Mouse (Mus musculus): Measurements from ENCODE around the gene Nos1ap. TPM values are rescaled to one million over a fixed set of nuclear protein-coding genes. Genes with fewer than 3 reads are reported as not detected.

Nos1ap gene
- polyA plus RNA-seq, 1 experiment from 2014 or later: 25.1 TPM

GRCm38 (mm10) chr1:170482236-170482905 is 107.3 kb downstream of the Nos1ap start:
- 78% methylated on average over 7 of the region's 8 CpGs for WGBS
- Histone ChIP-seq H3K4me1 (peaks cover 83% of the 10 kb centered on the region), H3K27me3 (ENCODE audit: insufficient read depth, poor library complexity, severe bottlenecking) (no peaks in the 10 kb centered on the region)

DNA sequence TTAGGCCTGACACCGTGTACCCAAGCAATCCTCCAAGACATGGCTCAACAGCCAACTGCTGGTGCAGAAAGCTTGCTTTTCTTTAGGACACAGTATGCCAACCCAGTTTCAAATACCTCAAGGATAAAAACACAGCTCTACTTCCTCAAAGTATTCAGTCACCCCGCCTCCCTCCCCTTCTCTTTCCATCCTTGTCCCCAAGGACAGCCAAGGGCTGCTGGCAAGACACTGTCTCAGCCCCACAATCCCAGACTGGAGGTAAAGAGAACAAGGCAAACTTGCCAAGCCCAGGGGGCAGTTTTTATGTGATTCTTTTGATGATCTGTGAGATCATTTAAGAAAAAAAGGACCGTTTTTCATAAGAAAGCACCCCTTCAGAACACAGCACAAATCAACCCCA is 108.6 kb downstream of the Nos1ap start:
- no peaks in the 10 kb centered on the region for H3K27me3 ChIP-seq (ENCODE audit: insufficient read depth, poor library complexity, severe bottlenecking)
- peak overlapping the region; percentile 37 for H3K27ac ChIP-seq
- no peak overlapping the region for H3K4me3 ChIP-seq
- DNase-seq (ENCODE audit: low spot score): no peak
- 67% methylated on average over 3 of the region's 3 CpGs for WGBS
- no peaks in the 10 kb centered on the region for H3K9me3 ChIP-seq
- peaks cover 84% of the 10 kb centered on the region for H3K4me1 ChIP-seq
- H3K36me3 ChIP-seq: no peaks in the 10 kb centered on the region

More at GRCm38 (mm10) chr1:170482236-170482905, 107.3 kb downstream of the Nos1ap start:
- DNase-seq (ENCODE audit: low spot score): no peak
- H3K27ac ChIP-seq: peak overlapping the region; percentile 37
- H3K9me3 ChIP-seq: no peaks in the 10 kb centered on the region
- no peaks in the 10 kb centered on the region for H3K36me3 ChIP-seq
- no peak overlapping the region for H3K4me3 ChIP-seq

DNA sequence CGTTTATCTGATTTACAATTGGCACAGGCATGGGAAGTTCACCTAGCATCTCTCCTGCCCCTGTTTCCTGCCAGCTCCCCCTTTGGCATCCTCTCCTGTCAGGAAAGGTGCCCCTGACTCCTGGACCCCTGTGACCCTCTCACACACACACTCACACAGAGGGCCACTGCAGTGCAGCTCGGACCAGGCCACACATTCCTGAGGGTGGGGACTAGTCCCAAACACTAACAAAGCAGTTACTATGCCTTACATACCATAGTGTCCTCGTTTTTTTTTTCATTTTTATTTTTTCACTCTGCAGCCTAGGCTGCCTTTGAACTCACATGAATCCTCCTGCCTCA is 110.2 kb downstream of the Nos1ap start:
- Histone ChIP-seq H3K4me1 (peaks cover 69% of the 10 kb centered on the region), H3K4me3 (no peak overlapping the region), H3K27ac (peak overlapping the region; percentile 81; the same call in 1 of the 2 replicates), H3K27me3 (ENCODE audit: insufficient read depth, poor library complexity, severe bottlenecking) (no peaks in the 10 kb centered on the region), H3K9me3 (no peaks in the 10 kb centered on the region), H3K36me3 (no peaks in the 10 kb centered on the region)
- 25% methylated on average over 3 of the region's 3 CpGs for WGBS
- DNase-seq (ENCODE audit: low spot score): no peak

- Histone ChIP-seq H3K36me3 (no peaks in the 10 kb centered on the region), H3K4me1 (peaks cover 65% of the 10 kb centered on the region), H3K27me3 (ENCODE audit: insufficient read depth, poor library complexity, severe bottlenecking) (no peaks in the 10 kb centered on the region), H3K27ac (peak overlapping the region; percentile 81), H3K4me3 (no peak overlapping the region), H3K9me3 (no peaks in the 10 kb centered on the region)
- 70% methylated on average over 4 of the region's 4 CpGs for WGBS
- DNase-seq (ENCODE audit: low spot score): no peak
These were observed 110.7 kb downstream of the Nos1ap start for GRCm38 (mm10) chr1:170478791-170479457.

DNA sequence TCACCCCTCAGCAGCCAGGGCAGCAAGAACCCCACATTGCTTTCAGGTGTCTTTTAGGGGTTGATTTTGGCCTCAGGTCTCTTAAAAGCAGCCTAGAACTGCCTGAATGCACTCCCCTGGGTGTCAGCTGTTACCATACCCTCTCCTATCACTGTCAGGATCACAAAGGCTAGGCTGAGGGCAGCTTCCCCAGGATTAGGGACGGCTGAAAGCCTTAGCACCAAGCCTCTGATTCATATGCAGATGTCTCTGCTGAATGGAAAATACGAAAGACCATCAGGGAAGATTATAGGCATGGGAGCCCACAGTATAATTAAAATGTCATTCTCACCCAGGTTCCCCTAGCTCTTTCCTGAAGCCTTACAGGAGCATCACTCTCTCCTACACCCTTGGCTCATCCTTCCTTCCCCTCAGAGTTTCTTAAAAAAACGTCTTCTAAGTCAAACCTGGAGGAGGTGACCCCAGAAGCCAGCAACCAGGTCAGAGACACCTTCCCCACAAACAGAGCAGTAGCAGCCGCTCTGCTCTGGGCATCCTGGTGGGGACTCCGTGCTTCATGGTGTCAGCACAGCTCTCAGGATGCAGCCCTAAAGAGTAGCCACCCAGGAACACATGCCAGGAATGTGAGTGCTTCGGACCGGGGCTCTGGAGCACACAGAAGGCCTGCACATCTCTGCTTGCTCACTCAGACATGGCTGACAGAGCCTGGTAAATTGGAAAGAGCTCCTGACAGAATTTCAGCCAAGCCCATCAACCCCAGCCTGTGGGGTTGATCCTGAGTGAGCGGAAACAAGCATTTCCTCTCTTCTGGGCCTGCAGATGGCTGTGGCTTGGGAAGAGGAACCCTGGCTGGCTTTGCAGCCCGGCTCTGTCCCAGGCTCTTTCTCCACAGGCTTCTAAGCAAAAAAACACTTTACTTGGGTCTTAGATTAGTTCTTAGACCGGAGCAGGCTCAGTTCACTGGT is 111.7 kb downstream of the Nos1ap start:
- Histone ChIP-seq H3K4me1 (peaks cover 57% of the 10 kb centered on the region), H3K9me3 (no peaks in the 10 kb centered on the region), H3K36me3 (no peaks in the 10 kb centered on the region), H3K4me3 (no peak overlapping the region), H3K27me3 (ENCODE audit: insufficient read depth, poor library complexity, severe bottlenecking) (no peaks in the 10 kb centered on the region), H3K27ac (peak overlapping the region; percentile 81)
- 28% methylated on average over 10 of the region's 10 CpGs for WGBS
- DNase-seq (ENCODE audit: low spot score): no peak

DNA sequence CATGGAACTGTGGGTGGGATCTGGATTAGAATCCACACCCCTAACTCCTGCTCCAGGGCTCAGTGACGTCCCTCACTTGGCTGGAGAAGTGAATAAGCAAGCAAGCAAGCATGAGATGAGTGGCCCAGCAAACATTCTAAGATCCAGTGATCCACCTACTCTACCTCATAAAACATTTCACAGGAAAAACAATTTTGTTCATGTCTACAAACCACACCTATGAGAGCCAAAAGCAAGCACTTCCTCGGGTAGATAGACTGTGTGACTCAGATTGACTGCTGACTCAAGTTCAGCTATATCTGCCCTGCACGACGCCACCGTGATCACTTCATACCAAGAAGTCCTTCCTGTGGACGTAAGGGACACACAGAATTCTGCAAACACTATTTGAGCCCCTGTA is 116.2 kb downstream of the Nos1ap start:
- WGBS: 66% methylated on average over 6 of the region's 6 CpGs
- H3K9me3 ChIP-seq: no peaks in the 10 kb centered on the region
- H3K27me3 ChIP-seq (ENCODE audit: insufficient read depth, poor library complexity, severe bottlenecking): no peaks in the 10 kb centered on the region
- H3K4me3 ChIP-seq: no peak overlapping the region
- peaks cover 18% of the 10 kb centered on the region for H3K4me1 ChIP-seq
- no peaks in the 10 kb centered on the region for H3K36me3 ChIP-seq
- no peak overlapping the region for H3K27ac ChIP-seq
- DNase-seq (ENCODE audit: low spot score): no peak

DNA sequence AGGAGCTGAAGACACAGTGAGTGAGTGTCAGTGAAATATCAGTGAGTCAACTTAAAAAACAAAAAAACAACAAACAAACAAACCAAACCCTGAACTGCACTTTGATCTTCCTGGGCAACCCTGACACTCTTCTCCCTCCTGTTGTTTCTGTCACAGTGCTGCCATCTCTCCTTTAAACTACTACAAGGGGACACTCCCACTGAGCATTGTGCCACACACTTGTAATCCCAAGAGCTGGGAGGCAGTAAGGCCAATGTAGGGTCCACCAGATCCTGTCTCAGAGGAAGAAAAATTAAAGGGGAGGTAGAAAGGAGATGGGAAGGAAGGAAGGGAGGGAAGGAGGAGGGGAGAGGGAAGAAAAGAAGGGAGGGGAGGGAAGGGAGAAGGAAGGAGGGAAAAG is 116.8 kb downstream of the Nos1ap start:
- Histone ChIP-seq H3K27me3 (ENCODE audit: insufficient read depth, poor library complexity, severe bottlenecking) (no peaks in the 10 kb centered on the region), H3K36me3 (no peaks in the 10 kb centered on the region), H3K4me3 (no peak overlapping the region), H3K4me1 (peaks cover 12% of the 10 kb centered on the region), H3K9me3 (no peaks in the 10 kb centered on the region), H3K27ac (no peak overlapping the region)
- no peak for DNase-seq (ENCODE audit: low spot score)

DNA sequence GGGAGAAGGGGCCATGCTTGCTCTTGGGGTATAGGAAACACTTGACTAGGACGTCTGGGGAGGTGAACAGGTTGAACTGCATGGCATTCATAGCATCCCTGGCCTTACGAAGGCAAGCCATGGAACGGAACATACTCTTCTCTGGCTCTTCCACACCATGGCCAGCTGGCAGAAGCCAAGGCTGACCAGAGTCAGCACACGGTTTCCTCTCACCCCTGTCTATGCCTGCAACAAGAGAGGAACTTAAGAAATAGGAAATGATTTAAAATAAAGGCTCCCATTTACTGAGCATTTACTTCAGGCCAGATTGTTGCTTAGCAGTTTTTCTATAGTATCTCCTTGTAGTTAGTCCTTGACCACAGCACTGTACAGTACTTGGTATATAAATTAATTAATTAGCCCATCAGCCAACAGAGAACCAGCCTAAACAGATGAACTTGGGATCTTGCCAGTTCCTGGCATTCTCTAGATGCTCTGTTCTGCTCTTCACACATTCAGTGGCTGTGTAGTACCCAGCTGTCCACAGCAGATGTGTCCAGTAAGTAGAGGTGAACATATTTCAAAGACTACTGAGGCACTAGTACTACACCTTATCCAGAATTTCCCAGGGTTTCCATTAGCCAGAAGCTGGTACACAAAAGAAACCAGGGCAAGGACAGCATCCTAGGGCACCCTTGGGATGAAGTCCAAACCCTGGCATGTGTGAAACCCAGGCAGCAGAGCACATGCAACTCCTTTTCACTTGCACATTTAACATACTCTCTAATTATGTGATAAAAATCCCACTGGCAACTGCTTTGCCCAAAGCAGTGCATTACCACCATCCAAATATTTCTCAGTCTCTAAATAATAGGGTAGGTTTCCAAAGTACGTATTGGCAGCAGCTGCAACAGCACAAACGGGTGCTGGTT is 123.3 kb downstream of the Nos1ap start:
- 76% methylated on average over 6 of the region's 6 CpGs for WGBS
- H3K27ac ChIP-seq: no peak overlapping the region
- H3K9me3 ChIP-seq: no peaks in the 10 kb centered on the region
- H3K4me1 ChIP-seq: peaks cover 17% of the 10 kb centered on the region
- no peak overlapping the region for H3K4me3 ChIP-seq
- 0 out of 2 replicates have a peak, but pooled peaks cover 3% of the 10 kb centered on the region for H3K36me3 ChIP-seq
- H3K27me3 ChIP-seq (ENCODE audit: insufficient read depth, poor library complexity, severe bottlenecking): no peaks in the 10 kb centered on the region
- no peak for DNase-seq (ENCODE audit: low spot score)

DNA sequence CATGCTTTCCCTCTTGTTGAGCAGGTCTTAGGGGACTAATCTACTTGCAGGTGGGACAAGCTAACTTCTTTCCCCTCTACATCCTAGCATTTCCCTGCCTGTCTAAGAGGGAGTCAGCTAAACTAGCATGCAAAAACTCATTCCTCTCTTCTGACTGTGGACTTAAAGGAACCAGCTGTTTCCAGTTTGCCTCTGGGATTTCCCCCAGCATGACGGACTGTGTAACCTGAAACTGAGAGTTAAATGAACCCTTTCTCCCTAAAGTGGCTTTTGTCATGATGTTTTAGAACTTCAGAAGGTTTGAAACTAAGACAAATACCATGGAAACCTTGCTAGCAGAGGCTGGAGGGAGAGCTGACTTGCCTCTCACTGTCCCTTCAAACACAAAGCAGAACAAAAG is 127.5 kb downstream of the Nos1ap start:
- no peak overlapping the region for H3K4me3 ChIP-seq
- no peak for DNase-seq (ENCODE audit: low spot score)
- H3K27me3 ChIP-seq (ENCODE audit: insufficient read depth, poor library complexity, severe bottlenecking): no peaks in the 10 kb centered on the region
- H3K36me3 ChIP-seq: 0 out of 2 replicates have a peak, but pooled peaks cover 3% of the 10 kb centered on the region
- WGBS: 67% methylated on average over 1 of the region's 1 CpGs
- no peak overlapping the region for H3K27ac ChIP-seq
- no peaks in the 10 kb centered on the region for H3K9me3 ChIP-seq
- H3K4me1 ChIP-seq: peaks cover 42% of the 10 kb centered on the region

GRCm38 (mm10) chr1:170459896-170460602 is 129.6 kb downstream of the Nos1ap start:
- H3K27ac ChIP-seq: peak overlapping the region; percentile 42
- peaks cover 30% of the 10 kb centered on the region for H3K4me1 ChIP-seq
- DNase-seq (ENCODE audit: low spot score): no peak
- 73% methylated on average over 5 of the region's 5 CpGs for WGBS
- H3K36me3 ChIP-seq: 0 out of 2 replicates have a peak, but pooled peaks cover 3% of the 10 kb centered on the region
- H3K27me3 ChIP-seq (ENCODE audit: insufficient read depth, poor library complexity, severe bottlenecking): no peaks in the 10 kb centered on the region
- no peak overlapping the region for H3K4me3 ChIP-seq
- H3K9me3 ChIP-seq: no peaks in the 10 kb centered on the region

DNA sequence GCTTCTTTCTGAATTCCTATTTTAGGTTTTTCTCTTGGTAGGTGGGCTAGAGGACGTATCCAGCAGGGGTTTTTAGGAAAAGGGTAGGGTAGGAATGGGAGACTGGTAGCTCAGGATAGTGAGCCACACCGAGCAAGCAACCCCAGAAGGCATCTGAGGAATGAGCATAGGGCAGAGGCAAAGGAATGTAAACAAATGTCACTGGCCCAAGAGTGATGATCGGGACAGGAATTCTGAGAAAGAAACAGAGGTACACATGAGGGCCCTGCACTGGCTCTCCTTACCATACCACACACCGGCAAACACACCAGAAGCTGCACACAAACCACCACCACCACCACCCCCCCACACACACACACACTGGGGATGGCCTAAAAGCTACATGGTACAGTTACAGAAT is 132.0 kb downstream of the Nos1ap start:
- Histone ChIP-seq H3K27me3 (ENCODE audit: insufficient read depth, poor library complexity, severe bottlenecking) (no peaks in the 10 kb centered on the region), H3K4me1 (peaks cover 35% of the 10 kb centered on the region), H3K27ac (no peak overlapping the region), H3K9me3 (no peaks in the 10 kb centered on the region), H3K4me3 (no peak overlapping the region), H3K36me3 (peaks cover 10% of the 10 kb centered on the region; the same call in 1 of the 2 replicates)
- 12% methylated on average over 4 of the region's 4 CpGs for WGBS
- DNase-seq (ENCODE audit: low spot score): no peak
